Mouse (Mus musculus) MEL (cell line): Measurements from ENCODE around the gene St6galnac4. TPM values are rescaled to one million over a fixed set of nuclear protein-coding genes. Genes with fewer than 3 reads are reported as not detected.
A peak's percentile ranks its signal among the peaks of the same experiment; 100 is the strongest.

Experiments used
- DNase-seq: peaks from one replicate; pipeline ENCODE4 v3.0.0; 2011; ENCODE audit warnings: low read depth, low spot score
- H3K27ac ChIP-seq: 2 replicates; pipeline ENCODE4 v1.5.1; 2012; ENCODE audit warnings: low read depth, mild to moderate bottlenecking, control low read depth, low read length, moderate library complexity; ENCODE audit not compliant: control insufficient read depth
- H3K27me3 ChIP-seq, 2 experiments: fragments of 150-350 bp in 1 of 2; sonication (generic) in 1 of 2; 2 replicates each; pipeline ENCODE4 v1.6.1; 2012; ENCODE audit warnings: low read length in 2 of 2, mild to moderate bottlenecking in 2 of 2, improper control_type of control experiment in 1 of 2, moderate library complexity in 1 of 2; ENCODE audit not compliant: insufficient read depth in 2 of 2, control insufficient read depth in 1 of 2
- H3K36me3 ChIP-seq, 2 experiments: 2 replicates each; pipeline ENCODE4 v1.6.1; 2012 to 2014; ENCODE audit warnings: low read length in 2 of 2, improper control_type of control experiment in 1 of 2, inconsistent platforms in 1 of 2, mild to moderate bottlenecking in 1 of 2; ENCODE audit not compliant: insufficient read depth in 2 of 2, control insufficient read depth in 1 of 2
- H3K4me1 ChIP-seq, 2 experiments: fragments of 150-350 bp in 1 of 2; sonication (generic) in 1 of 2; 2 replicates each; pipeline ENCODE4 v1.6.1; 2012; ENCODE audit warnings: low read length in 2 of 2, improper control_type of control experiment in 1 of 2, mild to moderate bottlenecking in 1 of 2; ENCODE audit not compliant: insufficient read depth in 2 of 2, control insufficient read depth in 1 of 2
- H3K4me3 ChIP-seq, 2 experiments: fragments of 150-350 bp in 1 of 2; sonication (generic) in 1 of 2; 2 replicates each; pipeline ENCODE4 v1.5.1; 2012; ENCODE audit warnings: low read depth in 2 of 2, low read length in 2 of 2, mild to moderate bottlenecking in 2 of 2, moderate library complexity in 2 of 2, control low read depth in 1 of 2, improper control_type of control experiment in 1 of 2; ENCODE audit not compliant: control insufficient read depth in 1 of 2, insufficient read depth in 1 of 2
- H3K79me2 ChIP-seq: 2 replicates; pipeline ENCODE4 v1.6.1; 2012; ENCODE audit warnings: mild to moderate bottlenecking, low read length, moderate library complexity; ENCODE audit not compliant: control insufficient read depth, poor library complexity, insufficient read depth
- H3K9ac ChIP-seq: 2 replicates; pipeline ENCODE4 v1.6.1; 2012; ENCODE audit warnings: low read depth, mild to moderate bottlenecking, control low read depth, low read length, moderate library complexity; ENCODE audit not compliant: control insufficient read depth, poor library complexity, severe bottlenecking
- H3K9me3 ChIP-seq: fragments of 150-350 bp; sonication (generic); replicated peaks from 2 replicates; pipeline ENCODE4 v1.6.1; 2012; ENCODE audit warnings: mild to moderate bottlenecking, low read length, improper control_type of control experiment, moderate library complexity; ENCODE audit not compliant: insufficient read depth
- E2F4 ChIP-seq: IDR thresholded peaks from 2 replicates; pipeline ENCODE4 v1.6.1; 2011; ENCODE audit warnings: low read depth, low read length, improper control_type of control experiment, borderline replicate concordance
- HCFC1 ChIP-seq: IDR thresholded peaks from 2 replicates; pipeline ENCODE4 v1.6.1; 2012; ENCODE audit warnings: low read depth, mild to moderate bottlenecking, inconsistent platforms, low read length, improper control_type of control experiment, moderate library complexity
- MAFK ChIP-seq: IDR thresholded peaks from 2 replicates; pipeline ENCODE4 v1.6.1; 2011; ENCODE audit warnings: low read depth, mild to moderate bottlenecking, low read length, improper control_type of control experiment, borderline replicate concordance
- MAZ ChIP-seq: IDR thresholded peaks from 2 replicates; pipeline ENCODE4 v1.6.1; 2012; ENCODE audit warnings: low read depth, mild to moderate bottlenecking, inconsistent platforms, low read length, improper control_type of control experiment
- MEF2A ChIP-seq: IDR thresholded peaks from 2 replicates; pipeline ENCODE4 v1.6.1; 2014; ENCODE audit warnings: low read depth, mild to moderate bottlenecking, inconsistent platforms, low read length, improper control_type of control experiment; ENCODE audit not compliant: poor library complexity, insufficient replicate concordance, severe bottlenecking; ENCODE audit errors: extremely low read depth
- MYB ChIP-seq: IDR thresholded peaks from 2 replicates; pipeline ENCODE4 v1.6.1; 2011; ENCODE audit warnings: mild to moderate bottlenecking, low read depth, low read length, improper control_type of control experiment
- NRF1 ChIP-seq: IDR thresholded peaks from 2 replicates; pipeline ENCODE4 v1.6.1; 2014; ENCODE audit warnings: low read depth, mild to moderate bottlenecking, inconsistent platforms, low read length, improper control_type of control experiment, moderate library complexity; ENCODE audit not compliant: poor library complexity, insufficient read depth, severe bottlenecking
- POLR2A ChIP-seq, 2 experiments: IDR thresholded peaks; 2 replicates each; pipeline ENCODE4 v1.6.1; 2011 to 2012; ENCODE audit warnings: low read length in 2 of 2, mild to moderate bottlenecking in 2 of 2, control low read depth in 1 of 2, improper control_type of control experiment in 1 of 2, low read depth in 1 of 2, moderate library complexity in 1 of 2; ENCODE audit not compliant: control insufficient read depth in 1 of 2, insufficient read depth in 1 of 2, poor library complexity in 1 of 2
- POLR2AphosphoS2 ChIP-seq: IDR thresholded peaks from 2 replicates; pipeline ENCODE4 v1.6.1; 2011; ENCODE audit warnings: low read length, improper control_type of control experiment
- TAL1 ChIP-seq: IDR thresholded peaks from 2 replicates; pipeline ENCODE4 v1.6.1; 2012; ENCODE audit warnings: mild to moderate bottlenecking, inconsistent platforms, low read length, moderate library complexity, mixed read lengths
- TBP ChIP-seq: IDR thresholded peaks from 2 replicates; pipeline ENCODE4 v1.8.0; 2011; ENCODE audit warnings: low read depth, low read length, improper control_type of control experiment
- TCF12 ChIP-seq: IDR thresholded peaks from 2 replicates; pipeline ENCODE4 v1.6.1; 2014; ENCODE audit warnings: low read depth, mild to moderate bottlenecking, inconsistent platforms, low read length, improper control_type of control experiment, moderate library complexity
- UBTF ChIP-seq: IDR thresholded peaks from 2 replicates; pipeline ENCODE4 v1.6.1; 2012; ENCODE audit warnings: low read depth, mild to moderate bottlenecking, inconsistent platforms, low read length, improper control_type of control experiment, moderate library complexity, borderline replicate concordance; ENCODE audit not compliant: insufficient read depth
- USF2 ChIP-seq, 2 experiments: IDR thresholded peaks; 2 replicates each; pipeline ENCODE4 v1.6.1; 2011 to 2012; ENCODE audit warnings: improper control_type of control experiment in 2 of 2, low read length in 2 of 2, borderline replicate concordance in 1 of 2, inconsistent platforms in 1 of 2, low read depth in 1 of 2, mild to moderate bottlenecking in 1 of 2; ENCODE audit not compliant: insufficient read depth in 1 of 2
- ZKSCAN1 ChIP-seq: IDR thresholded peaks from 2 replicates; pipeline ENCODE4 v1.6.1; 2012; ENCODE audit warnings: low read depth, mild to moderate bottlenecking, inconsistent platforms, low read length, improper control_type of control experiment, moderate library complexity
- polyA plus RNA-seq, 2 experiments: library from polyadenylated mRNA; stranded (reverse) in 1 of 2; unstranded in 1 of 2; fragments of >175 nt in 1 of 2; fragments of >200 nt in 1 of 2; gene quantifications; 2 replicates each; pipeline versions ENCODE4 v1.2.1 to v1.2.4; 2012; ENCODE audit warnings: low replicate concordance in 2 of 2, low read depth in 1 of 2; ENCODE audit not compliant: insufficient read length in 2 of 2, insufficient read depth in 1 of 2, missing spikeins in 1 of 2
- total RNA-seq: library from RNA; depleted of rRNA; stranded (reverse); fragments of 300-350 nt; gene quantifications from 2 replicates; pipeline ENCODE4 v1.2.3, GENCODE M21; 2012

The St6galnac4 gene
- total and polyA plus RNA-seq, 3 experiments, result 58.3 to 109 TPM; not detected in 1

- no peak for TF ChIP-seq E2F4
- TF ChIP-seq POLR2A (IDR thresholded peaks at IDR 0.05; ENCODE audit: control insufficient read depth in 1 of 2, insufficient read depth in 1 of 2, low read depth in 1 of 2, low read length in 2 of 2, poor library complexity in 1 of 2), result no peak
- no peak for TF ChIP-seq ZKSCAN1
- TF ChIP-seq MEF2A, result no peak
- no peak for TF ChIP-seq MYB
- no peak for TF ChIP-seq TBP
- TF ChIP-seq MAZ, result peak; percentile 62; the same call in 1 of the 2 replicates
- TF ChIP-seq HCFC1, result no peak
- TF ChIP-seq TCF12, result peak; percentile 53; the same call in 1 of the 2 replicates
- no peak for TF ChIP-seq USF2 (IDR thresholded peaks at IDR 0.05; ENCODE audit: borderline replicate concordance in 1 of 2, insufficient read depth in 1 of 2, low read depth in 1 of 2, low read length in 2 of 2)
- no peak for TF ChIP-seq UBTF
Measured at GRCm38 (mm10) chr2:32620682-32621516, 34.0 kb downstream of the St6galnac4 start (continued).

GRCm38 (mm10) chr2:32621517-32621859 lies 34.6 kb downstream of the St6galnac4 start, which contains the start of gene Ak1:
Gene Ak1, plus strand, starts transcription at chr2:32621758.
- peaks cover 2 to 17% of the 10 kb centered on the region in 2 experiments; a peak in 3 of 4 replicates for H3K4me1 ChIP-seq

GRCm38 (mm10) chr2:32624111-32624748 lies 37.3 kb downstream of the St6galnac4 start:
- DNase-seq, result no peak
- peaks cover 2 to 17% of the 10 kb centered on the region in 2 experiments; a peak in 3 of 4 replicates for H3K4me1 ChIP-seq
- no peak overlapping the region for H3K9ac ChIP-seq
- H3K79me2 ChIP-seq, result no peaks in the 10 kb centered on the region
- H3K27ac ChIP-seq, result no peak overlapping the region
- no peaks in the 10 kb centered on the region for H3K9me3 ChIP-seq
- H3K27me3 ChIP-seq, result no peaks in the 10 kb centered on the region
- no peak for TF ChIP-seq MEF2A
- TF ChIP-seq TAL1, result no peak
- TF ChIP-seq MAFK, result no peak
- no peak for TF ChIP-seq POLR2AphosphoS2
- H3K4me3 ChIP-seq, result no peak overlapping the region
- H3K36me3 ChIP-seq, result peaks cover 0 to 11% of the 10 kb centered on the region in 2 experiments; a peak in 2 of 4 replicates

More at GRCm38 (mm10) chr2:32621517-32621859, 34.6 kb downstream of the St6galnac4 start, which contains the start of gene Ak1:
- H3K9ac ChIP-seq, result peak within 1 kb of the TSS; percentile 29; the same call in 1 of the 2 replicates
- H3K27me3 ChIP-seq, result no peaks in the 10 kb centered on the region
- H3K4me3 ChIP-seq, result no peak within 1 kb of the TSS
- no peak for DNase-seq
- TF ChIP-seq TAL1, result 0 out of 2 replicates have a peak, but pooled peaks have one; percentile 16
- TF ChIP-seq NRF1, result no peak
- peaks cover 0 to 11% of the 10 kb centered on the region in 2 experiments; a peak in 2 of 4 replicates for H3K36me3 ChIP-seq
- H3K79me2 ChIP-seq, result no peaks in the 10 kb centered on the region
- peak within 1 kb of the TSS; percentile 69 for H3K27ac ChIP-seq
- H3K9me3 ChIP-seq, result no peaks in the 10 kb centered on the region
